In genomic region chr6:87386681-87387080, GRCm38 (mm10) we compare ENCODE assay signal across 34 mouse cellular contexts. TPM values are rescaled to one million over a fixed set of nuclear protein-coding genes. Genes with fewer than 3 reads are reported as not detected.
"Had no signal": no experiment of that assay in that cellular context is flagged by ENCODE, and none has a peak within 500 bp of the region (broad histone marks: within the 10 kb centered on the region; RNA-seq: fewer than 3 reads in every experiment).

No protein-coding gene starts in this region.

- H3K36me3 ChIP-seq: heart, embryonic 13.5 days; heart, embryonic 15.5 days; hindbrain, embryonic 10.5 days; hindbrain, embryonic 12.5 days; intestine, embryonic 15.5 days; limb, embryonic 13.5 days; limb, embryonic 15.5 days; liver, embryonic 12.5 days had no signal

- H3K4me2 ChIP-seq: heart, embryonic 11.5 days; heart, embryonic 13.5 days; heart, embryonic 15.5 days; hindbrain, embryonic 12.5 days; hindbrain, embryonic 14.5 days; intestine, embryonic 15.5 days; limb, embryonic 13.5 days; limb, embryonic 15.5 days; liver, embryonic 12.5 days had no signal

- H3K27ac ChIP-seq: gastrocnemius, adult 2 months; heart, embryonic 13.5 days; heart, embryonic 15.5 days; hindbrain, embryonic 10.5 days; hindbrain, embryonic 12.5 days; hindbrain, embryonic 14.5 days; intestine, embryonic 15.5 days; layer of hippocampus, adult 2 months; left cerebral cortex, adult 2 months; limb, embryonic 13.5 days; limb, embryonic 15.5 days; liver, embryonic 12.5 days; liver, embryonic 14.5 days had no signal

- H3K9me3 ChIP-seq: heart, embryonic 13.5 days; heart, embryonic 15.5 days; hindbrain, embryonic 10.5 days; hindbrain, embryonic 12.5 days; intestine, embryonic 15.5 days; limb, embryonic 13.5 days; limb, embryonic 15.5 days; liver, embryonic 12.5 days had no signal

- H3K4me3 ChIP-seq: gastrocnemius, adult 2 months; heart, embryonic 13.5 days; heart, embryonic 15.5 days; hindbrain, embryonic 10.5 days; hindbrain, embryonic 12.5 days; intestine, embryonic 15.5 days; layer of hippocampus, adult 2 months; left cerebral cortex, adult 2 months; limb, embryonic 13.5 days; limb, embryonic 15.5 days; liver, embryonic 12.5 days had no signal

- H3K27me3 ChIP-seq: limb, embryonic 15.5 days had no signal

- DNase-seq: gastrocnemius, postnatal 25 days had no signal

RNA-seq across cellular contexts. Expression of gene Gkn3, which starts 2.1 kb away (rescaled TPM):
- total RNA-seq: granulocyte monocyte progenitor cell, adult 5-6 weeks; liver, adult 2 months had no signal
- polyA plus RNA-seq: hindbrain, embryonic 10.5 days; inflammation-experienced regulatory T-cells, adult 6 months; kidney, embryonic 14.5 days; limb, embryonic 11.5 days; liver, adult 2 months; liver, embryonic 12.5 days had no signal

RNA-seq across cellular contexts. Expression of gene Gkn2, which starts 13.5 kb away (rescaled TPM):
- total RNA-seq: gastrocnemius, adult 2 months; gastrocnemius, postnatal 10 days; gastrocnemius, postnatal 25 days; gastrocnemius, postnatal 4 days; granulocyte monocyte progenitor cell, adult 5-6 weeks; heart, adult 18-20 months; heart, adult 8-10 months; heart, postnatal 14 days; heart, postnatal 36 days; layer of hippocampus, adult 2 months; layer of hippocampus, postnatal 10 days; layer of hippocampus, postnatal 25 days; left cerebral cortex, adult 2 months; left cerebral cortex, postnatal 14 days; left cerebral cortex, postnatal 36 days; liver, adult 2 months had no signal
- polyA plus RNA-seq: heart, embryonic 11.5 days; heart, embryonic 13.5 days; heart, embryonic 15.5 days; heart, postnatal 0 days; hindbrain, embryonic 10.5 days; hindbrain, embryonic 12.5 days; hindbrain, embryonic 14.5 days; hindbrain, embryonic 16.5 days; inflammation-experienced regulatory T-cells, adult 6 months; intestine, embryonic 15.5 days; kidney, embryonic 14.5 days; kidney, embryonic 16.5 days; limb, embryonic 11.5 days; limb, embryonic 13.5 days; limb, embryonic 15.5 days; liver, adult 2 months; liver, embryonic 12.5 days; liver, embryonic 14.5 days had no signal

RNA-seq across cellular contexts. Expression of gene Gkn1, which starts 35.9 kb away (rescaled TPM):
- total RNA-seq: gastrocnemius, adult 2 months; gastrocnemius, postnatal 10 days; gastrocnemius, postnatal 25 days; gastrocnemius, postnatal 4 days; granulocyte monocyte progenitor cell, adult 5-6 weeks; heart, adult 18-20 months; heart, adult 8-10 months; heart, postnatal 14 days; heart, postnatal 36 days; layer of hippocampus, adult 2 months; layer of hippocampus, postnatal 10 days; layer of hippocampus, postnatal 25 days; liver, adult 2 months had no signal
- polyA plus RNA-seq: heart, embryonic 11.5 days; heart, embryonic 13.5 days; heart, embryonic 15.5 days; heart, postnatal 0 days; hindbrain, embryonic 10.5 days; hindbrain, embryonic 12.5 days; hindbrain, embryonic 14.5 days; hindbrain, embryonic 16.5 days; inflammation-experienced regulatory T-cells, adult 6 months; kidney, embryonic 14.5 days; kidney, embryonic 16.5 days; limb, embryonic 11.5 days; limb, embryonic 13.5 days; limb, embryonic 15.5 days; liver, adult 2 months; liver, embryonic 12.5 days; liver, embryonic 14.5 days had no signal

RNA-seq across cellular contexts. Expression of gene Bmp10, which starts 42.1 kb away (rescaled TPM):
- total RNA-seq: gastrocnemius, adult 2 months; gastrocnemius, postnatal 10 days; gastrocnemius, postnatal 25 days; gastrocnemius, postnatal 4 days; granulocyte monocyte progenitor cell, adult 5-6 weeks; layer of hippocampus, adult 2 months; left cerebral cortex, adult 2 months; left cerebral cortex, postnatal 14 days; left cerebral cortex, postnatal 36 days had no signal
- polyA plus RNA-seq: hindbrain, embryonic 10.5 days; hindbrain, embryonic 12.5 days; hindbrain, embryonic 14.5 days; hindbrain, embryonic 16.5 days; inflammation-experienced regulatory T-cells, adult 6 months; intestine, embryonic 15.5 days; intestine, postnatal 0 days; kidney, embryonic 14.5 days; kidney, embryonic 16.5 days; limb, embryonic 11.5 days; limb, embryonic 13.5 days; limb, embryonic 15.5 days had no signal
